Mouse (Mus musculus) erythroblast, embryonic 14.5 days (primary cell): ENCODE data around the gene Tax1bp1.

Experiments used
- GATA1 ChIP-seq: IDR thresholded peaks from 2 replicates; pipeline ENCODE4 v1.6.1; 2012; ENCODE audit warnings: low read length, inconsistent platforms, mixed read lengths
- TAL1 ChIP-seq: IDR thresholded peaks from 3 replicates; pipeline ENCODE4 v1.6.1; 2012; ENCODE audit warnings: low read length, inconsistent platforms, mixed read lengths

GRCm38 (mm10) chr6:52805237-52805856 lies 91.8 kb downstream of the Tax1bp1 start:
- TF ChIP-seq GATA1: no peak
- no peak for TF ChIP-seq TAL1
